Mouse (Mus musculus) forebrain, embryonic 15.5 days (tissue): ENCODE results near the gene Olfr101. TPM values are rescaled to one million over a fixed set of nuclear protein-coding genes. Genes with fewer than 3 reads are reported as not detected.

Experiments
- ATAC-seq: fragments of 200-750 bp; cut with Nextera tagmentation; replicated peaks from 2 replicates; pipeline ENCODE4 v1.8.0; 2017; ENCODE audit warnings: mild to moderate bottlenecking, moderate TSS enrichment, moderate library complexity
- H3K27ac ChIP-seq: fragments of 300-500 bp; sonication (generic); replicated peaks from 2 replicates; pipeline ENCODE4 v1.5.1; 2015; ENCODE audit warnings: mild to moderate bottlenecking, inconsistent platforms
- H3K27me3 ChIP-seq: fragments of 300-500 bp; sonication (generic); 2 replicates; pipeline ENCODE4 v1.6.1; 2015; ENCODE audit warnings: inconsistent platforms
- H3K36me3 ChIP-seq: fragments of 300-500 bp; sonication (generic); 2 replicates; pipeline ENCODE4 v1.6.1; 2015; ENCODE audit warnings: mild to moderate bottlenecking, inconsistent platforms
- H3K4me1 ChIP-seq: fragments of 300-500 bp; sonication (generic); 2 replicates; pipeline ENCODE4 v1.6.1; 2015; ENCODE audit warnings: inconsistent platforms
- H3K4me2 ChIP-seq: fragments of 300-500 bp; sonication (generic); replicated peaks from 2 replicates; pipeline ENCODE4 v1.6.1; 2015; ENCODE audit warnings: mild to moderate bottlenecking, inconsistent platforms
- H3K4me3 ChIP-seq: fragments of 300-500 bp; sonication (generic); 2 replicates; pipeline ENCODE4 v1.5.1; 2015; ENCODE audit warnings: mild to moderate bottlenecking, inconsistent platforms
- H3K9ac ChIP-seq: fragments of 300-500 bp; sonication (generic); replicated peaks from 2 replicates; pipeline ENCODE4 v1.6.1; 2015; ENCODE audit warnings: mild to moderate bottlenecking, inconsistent platforms
- H3K9me3 ChIP-seq: fragments of 300-500 bp; sonication (generic); 2 replicates; pipeline ENCODE4 v1.6.1; 2016; ENCODE audit warnings: inconsistent platforms
- WGBS: fragments of 180-500 bp; shearing (Covaris S2); methylation state at CpG from one replicate; pipeline ENCODE4 v1.1.7; 2015; ENCODE audit warnings: mixed read lengths; 5-methylcytosine and 5-hydroxymethylcytosine counted together
- polyA plus RNA-seq: library from polyadenylated mRNA; unstranded; fragments of >200 nt; fragmentation: Nextera tagmentation; extraction: Ambion mirVana; gene quantifications from 2 replicates; pipeline ENCODE4 v1.2.1, GENCODE M21; 2015

Gene Olfr101
- polyA plus RNA-seq: not detected in 2 replicates

- Histone ChIP-seq H3K4me3 (no peak within 1 kb of the TSS), H3K36me3 (no peaks in the 10 kb centered on the region), H3K4me1 (no peaks in the 10 kb centered on the region), H3K4me2 (no peak within 1 kb of the TSS), H3K27me3 (no peaks in the 10 kb centered on the region), H3K9ac (no peak within 1 kb of the TSS), H3K27ac (no peak within 1 kb of the TSS), H3K9me3 (no peaks in the 10 kb centered on the region)
- 90% methylated on average over 4 of the region's 4 CpGs for WGBS
- no peak for ATAC-seq
Observed at GRCm38 (mm10) chr17:37304213-37304612, at the start of gene Olfr101. Gene Olfr101 (minus strand): TSS chr17:37304313.

DNA sequence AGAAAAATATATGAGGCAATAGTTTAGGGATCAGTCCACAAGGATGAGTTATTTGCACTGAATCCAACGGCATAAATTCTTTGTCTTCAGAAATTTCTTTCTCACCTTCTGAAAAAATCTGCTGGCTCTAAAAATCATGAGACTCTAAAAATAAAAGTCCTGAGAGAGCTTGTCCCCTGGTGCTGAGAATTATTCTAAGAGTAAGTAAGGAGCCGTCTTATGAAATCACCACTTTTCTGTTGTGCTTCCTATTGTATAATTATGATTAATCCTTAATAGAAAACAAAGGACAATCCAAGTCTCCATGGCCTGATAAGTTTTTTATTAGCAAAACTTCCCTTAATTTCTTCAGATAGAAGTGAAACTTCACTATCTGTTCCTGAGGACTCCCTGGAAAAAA, 35.5 kb upstream of the Olfr101 start, which contains the start of gene Olfr103:
Olfr103 (minus strand) TSS at position 101 of the 400 bp plus-strand sequence.
- H3K27me3 ChIP-seq: no peaks in the 10 kb centered on the region
- H3K4me1 ChIP-seq: no peaks in the 10 kb centered on the region
- ATAC-seq: no peak
- H3K4me3 ChIP-seq: no peak within 1 kb of the TSS
- no peaks in the 10 kb centered on the region for H3K36me3 ChIP-seq
- no peak within 1 kb of the TSS for H3K27ac ChIP-seq
- H3K9me3 ChIP-seq: no peaks in the 10 kb centered on the region
- 91% methylated on average over 2 of the region's 2 CpGs for WGBS
- no peak within 1 kb of the TSS for H3K4me2 ChIP-seq
- H3K9ac ChIP-seq: no peak within 1 kb of the TSS

GRCm38 (mm10) chr17:37316954-37317353, 12.8 kb upstream of the Olfr101 start, which contains the start of gene Olfr102:
Gene Olfr102 (minus strand): TSS chr17:37317054.
- Histone ChIP-seq H3K27ac (no peak within 1 kb of the TSS), H3K36me3 (no peaks in the 10 kb centered on the region), H3K4me3 (no peak within 1 kb of the TSS), H3K27me3 (no peaks in the 10 kb centered on the region), H3K9ac (no peak within 1 kb of the TSS), H3K4me1 (no peaks in the 10 kb centered on the region), H3K4me2 (no peak within 1 kb of the TSS), H3K9me3 (no peaks in the 10 kb centered on the region)
- no peak for ATAC-seq

GRCm38 (mm10) chr17:37310146-37310699, 6.1 kb upstream of the Olfr101 start:
- Histone ChIP-seq H3K27me3 (no peaks in the 10 kb centered on the region), H3K9me3 (no peaks in the 10 kb centered on the region), H3K4me3 (no peak overlapping the region), H3K4me1 (no peaks in the 10 kb centered on the region), H3K36me3 (no peaks in the 10 kb centered on the region), H3K27ac (no peak overlapping the region), H3K4me2 (no peak overlapping the region), H3K9ac (no peak overlapping the region)
- 61% methylated on average over 2 of the region's 2 CpGs for WGBS
- no peak for ATAC-seq

GRCm38 (mm10) chr17:37308483-37308882, 4.4 kb upstream of the Olfr101 start:
- Histone ChIP-seq H3K27ac (no peak overlapping the region), H3K9ac (no peak overlapping the region), H3K36me3 (no peaks in the 10 kb centered on the region), H3K4me3 (no peak overlapping the region), H3K27me3 (no peaks in the 10 kb centered on the region), H3K4me1 (no peaks in the 10 kb centered on the region), H3K9me3 (no peaks in the 10 kb centered on the region), H3K4me2 (no peak overlapping the region)
- WGBS: 39% methylated on average over 4 of the region's 4 CpGs
- ATAC-seq: no peak

GRCm38 (mm10) chr17:37283360-37283759, 20.8 kb downstream of the Olfr101 start, which contains the start of gene Olfr99:
Gene Olfr99 (minus strand): TSS chr17:37283460.
- Histone ChIP-seq H3K27me3 (no peaks in the 10 kb centered on the region), H3K9me3 (no peaks in the 10 kb centered on the region), H3K9ac (no peak within 1 kb of the TSS), H3K36me3 (no peaks in the 10 kb centered on the region), H3K27ac (no peak within 1 kb of the TSS), H3K4me2 (no peak within 1 kb of the TSS), H3K4me3 (no peak within 1 kb of the TSS), H3K4me1 (no peaks in the 10 kb centered on the region)
- ATAC-seq: no peak
- 84% methylated on average over 1 of the region's 1 CpGs for WGBS

- Histone ChIP-seq H3K36me3 (no peaks in the 10 kb centered on the region), H3K27ac (no peak overlapping the region), H3K27me3 (no peaks in the 10 kb centered on the region), H3K9ac (no peak overlapping the region), H3K4me3 (no peak overlapping the region), H3K4me2 (no peak overlapping the region), H3K9me3 (no peaks in the 10 kb centered on the region), H3K4me1 (no peaks in the 10 kb centered on the region)
- no peak for ATAC-seq
- WGBS: 71% methylated on average over 1 of the region's 1 CpGs
Observed at GRCm38 (mm10) chr17:37280331-37280730, 23.8 kb downstream of the Olfr101 start.

- no peaks in the 10 kb centered on the region for H3K9me3 ChIP-seq
- H3K36me3 ChIP-seq: no peaks in the 10 kb centered on the region
- H3K9ac ChIP-seq: no peak overlapping the region
- H3K27me3 ChIP-seq: no peaks in the 10 kb centered on the region
- H3K27ac ChIP-seq: no peak overlapping the region
- ATAC-seq: no peak
- no peak overlapping the region for H3K4me3 ChIP-seq
- H3K4me2 ChIP-seq: no peak overlapping the region
- H3K4me1 ChIP-seq: no peaks in the 10 kb centered on the region
Observed at GRCm38 (mm10) chr17:37276573-37276972, 27.5 kb downstream of the Olfr101 start.

- Histone ChIP-seq H3K9me3 (no peaks in the 10 kb centered on the region), H3K9ac (no peak overlapping the region), H3K4me1 (no peaks in the 10 kb centered on the region), H3K4me3 (no peak overlapping the region), H3K36me3 (no peaks in the 10 kb centered on the region), H3K27me3 (no peaks in the 10 kb centered on the region), H3K4me2 (no peak overlapping the region), H3K27ac (no peak overlapping the region)
- WGBS: 92% methylated on average over 2 of the region's 2 CpGs
- ATAC-seq: no peak
Observed at GRCm38 (mm10) chr17:37275626-37276248, 28.4 kb downstream of the Olfr101 start.

- peak overlapping the region; percentile 91 for H3K4me2 ChIP-seq
- H3K9ac ChIP-seq: peak overlapping the region; percentile 34; the same call in 1 of the 2 replicates
- no peak overlapping the region for H3K27ac ChIP-seq
- 76% methylated on average over 8 of the region's 8 CpGs for WGBS
- peak overlapping the region; percentile 49 for H3K4me3 ChIP-seq
- no peaks in the 10 kb centered on the region for H3K9me3 ChIP-seq
- no peaks in the 10 kb centered on the region for H3K36me3 ChIP-seq
- ATAC-seq: peak; percentile 17; the same call in 1 of the 2 replicates
- H3K27me3 ChIP-seq: no peaks in the 10 kb centered on the region
- 0 out of 2 replicates have a peak, but pooled peaks cover 5% of the 10 kb centered on the region for H3K4me1 ChIP-seq
Observed at GRCm38 (mm10) chr17:37270702-37271092, 33.4 kb downstream of the Olfr101 start.

- H3K27ac ChIP-seq: no peak within 1 kb of the TSS
- H3K36me3 ChIP-seq: no peaks in the 10 kb centered on the region
- 2% methylated on average over 26 of the region's 26 CpGs for WGBS
- ATAC-seq: peak; percentile 99
- peak within 1 kb of the TSS; percentile 91 for H3K4me2 ChIP-seq
- 0 out of 2 replicates have a peak, but pooled peaks cover 5% of the 10 kb centered on the region for H3K4me1 ChIP-seq
- H3K27me3 ChIP-seq: no peaks in the 10 kb centered on the region
- H3K9ac ChIP-seq: peak within 1 kb of the TSS; percentile 34
- H3K9me3 ChIP-seq: no peaks in the 10 kb centered on the region
- H3K4me3 ChIP-seq: peak within 1 kb of the TSS; percentile 49
Observed at GRCm38 (mm10) chr17:37270058-37270701, 33.9 kb downstream of the Olfr101 start, which contains the start of gene H2-M3. Gene H2-M3 (plus strand): TSS chr17:37270220.

DNA sequence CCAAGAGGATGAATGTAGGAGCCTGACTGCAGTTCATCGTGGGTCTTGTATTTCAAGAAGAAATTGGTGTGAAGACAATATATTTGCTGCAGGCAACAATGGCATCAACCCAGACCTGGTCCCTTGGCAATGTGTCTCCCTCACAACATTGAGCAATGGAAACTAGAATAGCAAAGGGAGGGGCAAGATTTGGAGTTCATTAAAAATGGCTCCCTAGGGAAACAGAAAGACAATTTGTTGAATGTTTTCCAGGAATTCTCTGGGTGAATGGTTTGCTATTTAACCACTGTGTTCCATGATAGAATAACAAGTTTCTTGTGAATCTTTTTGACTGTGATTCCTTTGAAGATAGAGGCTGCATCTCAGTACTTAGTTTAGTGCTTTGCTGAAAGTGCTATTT, 40.5 kb downstream of the Olfr101 start, which contains the start of gene Olfr98:
Olfr98 (minus strand) TSS at position 124 of the 400 bp plus-strand sequence.
- no peak within 1 kb of the TSS for H3K4me3 ChIP-seq
- H3K36me3 ChIP-seq: no peaks in the 10 kb centered on the region
- 78% methylated on average over 1 of the region's 1 CpGs for WGBS
- H3K27me3 ChIP-seq: no peaks in the 10 kb centered on the region
- ATAC-seq: no peak
- no peaks in the 10 kb centered on the region for H3K4me1 ChIP-seq
- H3K9ac ChIP-seq: no peak within 1 kb of the TSS
- H3K4me2 ChIP-seq: no peak within 1 kb of the TSS
- no peaks in the 10 kb centered on the region for H3K9me3 ChIP-seq
- H3K27ac ChIP-seq: no peak within 1 kb of the TSS
